Mouse (Mus musculus) spleen, adult 2 months (tissue): Measurements from ENCODE around the gene Ankrd34b.

Source experiments
- CTCF ChIP-seq: fragments of 200-500 bp; IDR thresholded peaks from 2 replicates; pipeline ENCODE4 v1.5.1; 2011; ENCODE audit warnings: mild to moderate bottlenecking, inconsistent platforms; ENCODE audit not compliant: insufficient read depth, insufficient read length, insufficient replicate concordance; ENCODE audit errors: extremely low read depth
- POLR2A ChIP-seq: fragments of 200-500 bp; IDR thresholded peaks from 2 replicates; pipeline ENCODE4 v1.6.1; 2011; ENCODE audit warnings: low read depth, low read length, inconsistent platforms

DNA sequence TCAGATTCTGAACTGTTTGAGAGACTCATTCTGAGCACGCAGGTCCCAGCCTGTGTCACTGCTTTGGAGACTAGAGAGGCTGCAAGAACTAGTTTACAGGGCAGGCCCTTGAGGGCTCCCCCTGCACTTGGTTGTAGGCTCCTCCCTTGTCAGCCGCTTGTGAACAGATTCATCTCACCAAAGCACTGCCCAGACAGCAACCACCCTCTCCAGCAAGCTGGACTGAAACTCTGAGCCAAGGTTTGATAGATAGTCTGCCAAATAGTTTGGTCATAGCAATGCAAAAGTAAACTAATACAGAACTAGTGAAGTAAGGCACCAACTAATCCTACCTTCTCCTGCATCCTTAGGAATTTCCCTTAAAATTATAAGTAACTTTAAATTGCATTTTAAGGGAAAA, 44.5 kb downstream of the Ankrd34b start:
- TF ChIP-seq POLR2A = no peak
- no peak for TF ChIP-seq CTCF
